In the genomic region with DNA sequence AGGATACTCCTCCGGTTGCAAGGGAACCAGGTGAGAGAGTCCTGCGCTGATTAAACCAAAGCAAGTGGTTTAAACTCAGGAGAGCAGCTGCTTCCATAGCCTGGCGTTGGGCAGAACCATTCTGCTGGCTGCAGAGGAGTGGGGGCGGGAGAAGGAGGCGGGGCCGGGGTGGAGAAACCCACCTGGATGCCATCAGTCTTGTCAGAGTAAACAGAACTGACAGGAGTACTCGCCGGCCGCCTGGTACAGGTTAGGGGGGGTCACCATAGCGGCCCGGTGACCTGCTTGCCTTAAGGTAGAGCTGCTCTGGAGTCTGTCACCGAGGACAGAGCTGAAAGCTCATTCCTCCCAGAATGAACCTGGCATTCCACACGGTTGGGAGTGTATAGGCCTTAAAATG, we compare ENCODE assay signal across 15 mouse cellular contexts. TPM values are rescaled to one million over a fixed set of nuclear protein-coding genes. Genes with fewer than 3 reads are reported as not detected.
A peak's percentile ranks its signal among the peaks of the same experiment; 100 is the strongest.
DNase-seq lines count a peak whose midpoint lies in the region; ATAC-seq lines count a peak whose summit lies in the region.
"Had no signal": no experiment of that assay in that cellular context is flagged by ENCODE, and none has a peak within 500 bp of the region (broad histone marks: within the 10 kb centered on the region; RNA-seq: fewer than 3 reads in every experiment).

No protein-coding gene starts in this region.

- H3K27ac ChIP-seq in stomach, embryonic 14.5 days (ENCODE audit: low read length) = peak overlapping the region; percentile 75

- peak; percentile 30 to 52 for DNase-seq in kidney, postnatal 4 days
- no peak for DNase-seq in kidney, postnatal 25 days
- DNase-seq in embryo, embryonic 9.5 days (ENCODE audit: extremely low spot score) = peak; percentile 77
- peak; percentile 79 for DNase-seq in forelimb bud, embryonic 11.5 days (ENCODE audit: low read depth, low spot score)
- DNase-seq in adipocyte (ENCODE audit: low spot score) = no peak
- DNase-seq: cerebellum, adult 8-10 months; gastrocnemius, postnatal 14 days; heart, postnatal 4 days; kidney, adult 11 months; left cerebral cortex, postnatal 4 days; thymus, postnatal 4 days had no signal

- peaks cover 12% of the 10 kb centered on the region; the same call in 1 of the 2 replicates for H3K4me1 ChIP-seq in stomach, embryonic 14.5 days (ENCODE audit: control insufficient read depth, insufficient read depth, low read length)

- H3K9ac ChIP-seq in stomach, embryonic 14.5 days (replicated peaks; ENCODE audit: low read depth, low read length) = no peak overlapping the region

- 0 out of 2 replicates have a peak overlapping the region, but pooled peaks have one; percentile 1 for H3K4me2 ChIP-seq in stomach, embryonic 14.5 days (replicated peaks; ENCODE audit: low read depth, low read length)
- H3K4me2 ChIP-seq: midbrain, embryonic 11.5 days had no signal

- no peaks in the 10 kb centered on the region for H3K9me3 ChIP-seq in stomach, embryonic 14.5 days (ENCODE audit: control insufficient read depth, low read depth, low read length)

- ATAC-seq in stomach, embryonic 14.5 days (ENCODE audit: insufficient number of reproducible peaks, insufficient read depth, low FRiP score, low read depth) = peak; percentile 73; the same call in 1 of the 2 replicates
- ATAC-seq in cerebellum, adult (ENCODE audit: insufficient number of reproducible peaks, low FRiP score, low TSS enrichment) = no peak
- ATAC-seq: forebrain, embryonic 16.5 days had no signal

- H3K4me3 ChIP-seq in stomach, embryonic 14.5 days (ENCODE audit: low read depth, low read length) = no peak overlapping the region

- no peaks in the 10 kb centered on the region for H3K36me3 ChIP-seq in stomach, embryonic 14.5 days (ENCODE audit: control insufficient read depth, insufficient read depth, low read length)

- WGBS in stomach, embryonic 14.5 days = 4% methylated on average over 13 of the region's 13 CpGs

- no peaks in the 10 kb centered on the region for H3K27me3 ChIP-seq in stomach, embryonic 14.5 days (ENCODE audit: control insufficient read depth, insufficient read depth, low read length)

RNA-seq across cellular contexts. Expression of gene Bnc1, which starts 20.4 kb away (rescaled TPM):
- 5.3 and 5.9 TPM in 2 replicates for polyA plus RNA-seq in stomach, embryonic 14.5 days (2014; fragmentation: Nextera tagmentation; extraction: Ambion mirVana)

Comparison
In these comparisons a context has a peak if more than half of its experiments do, and no peak if none do; other contexts are left out.
1. DNase-seq: peak in kidney, postnatal 4 days (2 of 2), embryo, embryonic 9.5 days (single experiment) and forelimb bud, embryonic 11.5 days (single experiment); none in kidney, postnatal 25 days (0 of 2) and adipocyte (single experiment).